Mouse (Mus musculus) layer of hippocampus, postnatal 10 days (tissue): ENCODE results near the gene Armh2. TPM values are rescaled to one million over a fixed set of nuclear protein-coding genes. Genes with fewer than 3 reads are reported as not detected.
A peak's percentile ranks its signal among the peaks of the same experiment; 100 is the strongest.

Source experiments
- DNase-seq, 2 experiments: peaks; one replicate each; pipeline ENCODE4 v3.0.0; 2021; ENCODE audit warnings: low spot score in 2 of 2
- long read RNA-seq: library from polyadenylated mRNA; stranded (forward); transcript quantifications from one replicate; pipeline ENCODE4 v2.0.0, GENCODE M21; 2023
- total RNA-seq, 2 experiments: library from RNA; stranded (reverse); gene quantifications; 2 replicates each; pipeline ENCODE4 v1.2.3; 2021

Gene Armh2
- not detected for total RNA-seq
- long read RNA-seq = 0 reads

- DNase-seq = no peak
These were observed at the start of gene Armh2 for GRCm38 (mm10) chr13:24741028-24741427. Gene Armh2 (plus strand): TSS chr13:24741232.

- no peak for DNase-seq
These were observed 47.7 kb upstream of the Armh2 start for GRCm38 (mm10) chr13:24693312-24693711.

GRCm38 (mm10) chr13:24698746-24699145 lies 42.3 kb upstream of the Armh2 start:
- no peak for DNase-seq

- DNase-seq = no peak
These were observed 38.9 kb upstream of the Armh2 start for GRCm38 (mm10) chr13:24702128-24702527.

GRCm38 (mm10) chr13:24709656-24710396 lies 31.2 kb upstream of the Armh2 start:
- DNase-seq = no peak

- no peak for DNase-seq
These were observed 30.1 kb upstream of the Armh2 start for GRCm38 (mm10) chr13:24710968-24711367.

GRCm38 (mm10) chr13:24712581-24713130 lies 28.4 kb upstream of the Armh2 start:
- no peak for DNase-seq

GRCm38 (mm10) chr13:24713434-24714000 lies 27.5 kb upstream of the Armh2 start:
- DNase-seq = peak; percentile 92 to 95

- DNase-seq = no peak
These were observed 26.6 kb upstream of the Armh2 start for GRCm38 (mm10) chr13:24714360-24714885.

- DNase-seq = no peak
These were observed 25.4 kb upstream of the Armh2 start for GRCm38 (mm10) chr13:24715601-24716000.

- DNase-seq = no peak
These were observed 24.6 kb upstream of the Armh2 start for GRCm38 (mm10) chr13:24716441-24716840.

GRCm38 (mm10) chr13:24717677-24718076 lies 23.4 kb upstream of the Armh2 start:
- DNase-seq = no peak

GRCm38 (mm10) chr13:24721502-24721901 lies 19.5 kb upstream of the Armh2 start:
- no peak for DNase-seq

- DNase-seq = no peak
These were observed 17.2 kb upstream of the Armh2 start for GRCm38 (mm10) chr13:24723699-24724394.

GRCm38 (mm10) chr13:24724395-24724759 lies 16.7 kb upstream of the Armh2 start:
- no peak for DNase-seq

GRCm38 (mm10) chr13:24729128-24729527 lies 11.9 kb upstream of the Armh2 start:
- no peak for DNase-seq

GRCm38 (mm10) chr13:24734502-24734901 lies 6.5 kb upstream of the Armh2 start:
- no peak for DNase-seq

- DNase-seq = no peak
These were observed 5.4 kb upstream of the Armh2 start for GRCm38 (mm10) chr13:24735608-24736131.

GRCm38 (mm10) chr13:24747823-24748222 lies 6.8 kb downstream of the Armh2 start:
- DNase-seq = no peak

- DNase-seq = no peak
These were observed 9.8 kb downstream of the Armh2 start for GRCm38 (mm10) chr13:24750807-24751206.

GRCm38 (mm10) chr13:24751396-24751795 lies 10.4 kb downstream of the Armh2 start:
- DNase-seq = no peak

- no peak for DNase-seq
These were observed 15.7 kb downstream of the Armh2 start for GRCm38 (mm10) chr13:24756756-24757155.
